Comparison of ENCODE assay signal across 24 mouse cellular contexts in the genomic region with DNA sequence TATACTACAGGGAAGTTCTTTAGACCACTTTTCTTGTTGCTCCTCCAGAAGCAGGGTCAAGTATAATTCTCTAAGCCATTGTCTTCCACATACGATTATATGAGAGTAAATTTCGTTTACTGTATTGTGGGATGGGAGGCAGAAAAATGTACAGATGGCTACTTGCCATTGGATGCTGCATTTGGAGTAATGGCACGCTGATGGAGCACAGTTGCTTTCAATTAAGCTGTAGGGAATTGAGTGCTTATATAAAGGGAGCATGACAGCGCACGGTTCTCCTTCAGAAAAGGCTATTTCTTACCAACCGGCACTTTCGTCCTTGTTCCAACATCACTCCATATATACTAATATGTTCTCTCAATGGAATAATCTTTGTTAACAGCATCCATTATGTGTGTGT.
"Had no signal": no experiment of that assay in that cellular context is flagged by ENCODE, and none has a peak within 500 bp of the region (broad histone marks: within the 10 kb centered on the region; RNA-seq: fewer than 3 reads in every experiment).

No protein-coding gene starts in this region.

- ATAC-seq: liver, embryonic 12.5 days; midbrain, embryonic 13.5 days; midbrain, embryonic 16.5 days had no signal

- H3K4me2 ChIP-seq: limb, embryonic 13.5 days; liver, embryonic 12.5 days; liver, embryonic 15.5 days; lung, embryonic 15.5 days; midbrain, embryonic 13.5 days; neural tube, embryonic 12.5 days; stomach, embryonic 15.5 days had no signal

- H3K9ac ChIP-seq: limb, embryonic 13.5 days; liver, embryonic 12.5 days; liver, embryonic 15.5 days; lung, embryonic 15.5 days; midbrain, embryonic 13.5 days; neural tube, embryonic 12.5 days; stomach, embryonic 15.5 days had no signal

- H3K27me3 ChIP-seq: limb, embryonic 13.5 days; liver, embryonic 12.5 days; liver, embryonic 15.5 days; lung, embryonic 15.5 days; megakaryocyte, embryonic 14.5 days; midbrain, embryonic 13.5 days; neural tube, embryonic 12.5 days; stomach, embryonic 15.5 days had no signal

- H3K27ac ChIP-seq: kidney, postnatal 0 days; layer of hippocampus, adult 2 months; limb, embryonic 10.5 days; limb, embryonic 13.5 days; liver, embryonic 12.5 days; liver, embryonic 15.5 days; lung, embryonic 15.5 days; midbrain, embryonic 10.5 days; midbrain, embryonic 13.5 days; neural tube, embryonic 12.5 days; stomach, embryonic 15.5 days had no signal

- H3K4me1 ChIP-seq: midbrain, embryonic 10.5 days had no signal

- H3K4me3 ChIP-seq: layer of hippocampus, adult 2 months; limb, embryonic 10.5 days; limb, embryonic 13.5 days; liver, embryonic 12.5 days; liver, embryonic 15.5 days; lung, embryonic 15.5 days; megakaryocyte, embryonic 14.5 days; midbrain, embryonic 10.5 days; midbrain, embryonic 13.5 days; neural tube, embryonic 12.5 days; stomach, embryonic 15.5 days had no signal

- DNase-seq: kidney, adult 2 months; kidney, postnatal 25 days; layer of hippocampus, postnatal 36 days; liver; lung, adult 18-20 months; lung, postnatal 10 days; lung, postnatal 36 days; right cerebral cortex, postnatal 14 days; right cerebral cortex, postnatal 4 days; spleen, adult 18-20 months; thymus, postnatal 25 days had no signal

- H3K36me3 ChIP-seq: limb, embryonic 13.5 days; liver, embryonic 12.5 days; liver, embryonic 15.5 days; lung, embryonic 15.5 days; midbrain, embryonic 10.5 days; midbrain, embryonic 13.5 days; neural tube, embryonic 12.5 days; stomach, embryonic 15.5 days had no signal

- H3K9me3 ChIP-seq: limb, embryonic 10.5 days; limb, embryonic 13.5 days; liver, embryonic 12.5 days; liver, embryonic 15.5 days; lung, embryonic 15.5 days; megakaryocyte, embryonic 14.5 days; midbrain, embryonic 10.5 days; midbrain, embryonic 13.5 days; neural tube, embryonic 12.5 days; stomach, embryonic 15.5 days had no signal
